20 mouse cellular contexts compared by ENCODE assay signal in the genomic region with DNA sequence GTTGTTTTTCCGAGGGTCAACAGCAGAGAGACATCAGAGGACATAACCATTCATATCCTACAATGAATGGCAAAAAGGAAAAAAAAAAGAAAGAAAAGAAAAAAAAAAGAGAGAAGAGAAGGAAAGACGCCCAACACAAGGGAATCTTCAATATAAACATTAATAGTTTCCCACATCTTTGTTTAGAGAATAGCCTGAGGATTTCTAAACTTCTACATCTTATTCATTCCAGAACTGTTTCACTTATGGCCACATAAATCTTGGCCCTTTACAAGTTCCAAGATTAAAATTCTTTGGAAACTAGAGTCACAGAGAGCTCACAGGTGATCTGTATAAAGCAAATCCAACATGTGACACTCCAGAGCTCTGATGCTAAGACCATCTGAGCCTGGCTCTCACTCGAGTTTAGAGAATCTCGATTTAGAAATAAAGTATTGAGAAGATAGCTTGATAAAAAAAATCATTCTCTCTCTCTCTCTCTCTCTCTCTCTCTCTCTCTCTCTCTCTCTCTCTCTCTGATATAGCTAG.
DNase-seq lines count a peak whose midpoint lies in the region; ATAC-seq and TF ChIP-seq lines count a peak whose summit lies in the region.
"Had no signal": no experiment of that assay in that cellular context is flagged by ENCODE, and none has a peak within 500 bp of the region (broad histone marks: within the 10 kb centered on the region; RNA-seq: fewer than 3 reads in every experiment).

No protein-coding gene starts in this region.

- H3K4me1 ChIP-seq in intestine, embryonic 14.5 days (replicated peaks; ENCODE audit: control insufficient read depth, insufficient read depth, low read length), result peaks cover 22% of the 10 kb centered on the region; the same call in 1 of the 2 replicates
- no peaks in the 10 kb centered on the region for H3K4me1 ChIP-seq in intestine, postnatal 0 days (replicated peaks; ENCODE audit: control insufficient read depth, insufficient read depth, low read length)
- 0 out of 2 replicates have a peak, but pooled peaks cover 3% of the 10 kb centered on the region for H3K4me1 ChIP-seq in lung, embryonic 14.5 days (ENCODE audit: insufficient read depth)
- peaks cover 22% of the 10 kb centered on the region for H3K4me1 ChIP-seq in neural tube, embryonic 13.5 days (replicated peaks)
- H3K4me1 ChIP-seq in stomach, embryonic 16.5 days (ENCODE audit: control insufficient read depth, insufficient read depth, low read length), result peaks cover 8% of the 10 kb centered on the region; the same call in 1 of the 2 replicates
- H3K4me1 ChIP-seq: embryonic facial prominence, embryonic 12.5 days; heart, embryonic 13.5 days had no signal

- ATAC-seq in intestine, embryonic 14.5 days (replicated peaks; ENCODE audit: low FRiP score, low TSS enrichment, low read depth), result 0 out of 2 replicates have a peak, but pooled peaks have one; percentile 32
- no peak for ATAC-seq in intestine, postnatal 0 days
- peak; percentile 54; the same call in 1 of the 2 replicates for ATAC-seq in lung, embryonic 14.5 days (ENCODE audit: insufficient read depth)
- ATAC-seq in neural tube, embryonic 13.5 days (ENCODE audit: low read depth), result no peak
- peak; percentile 69; the same call in 1 of the 2 replicates for ATAC-seq in stomach, embryonic 16.5 days (ENCODE audit: insufficient read depth, low FRiP score)
- ATAC-seq: CD4-positive, CD25-positive, alpha-beta regulatory T cell, adult 4 months had no signal

- TF ChIP-seq CTCF in intestine, postnatal 0 days (IDR thresholded peaks at IDR 0.05; ENCODE audit: low read depth), result no peak
- TF ChIP-seq CTCF in lung, embryonic 14.5 days (IDR thresholded peaks at IDR 0.05; ENCODE audit: low read depth), result no peak

- no peaks in the 10 kb centered on the region for H3K36me3 ChIP-seq in intestine, embryonic 14.5 days (ENCODE audit: control insufficient read depth, insufficient read depth, low read length)
- H3K36me3 ChIP-seq in intestine, postnatal 0 days (ENCODE audit: control insufficient read depth, insufficient read depth), result no peaks in the 10 kb centered on the region
- H3K36me3 ChIP-seq in lung, embryonic 14.5 days (ENCODE audit: insufficient read depth), result no peaks in the 10 kb centered on the region
- H3K36me3 ChIP-seq in neural tube, embryonic 13.5 days, result no peaks in the 10 kb centered on the region
- no peaks in the 10 kb centered on the region for H3K36me3 ChIP-seq in stomach, embryonic 16.5 days (ENCODE audit: control insufficient read depth, insufficient read depth, low read length)
- H3K36me3 ChIP-seq: embryonic facial prominence, embryonic 12.5 days; forebrain, embryonic 15.5 days; G1E; heart, embryonic 13.5 days had no signal

- no peak overlapping the region for H3K4me3 ChIP-seq in intestine, embryonic 14.5 days (ENCODE audit: low read depth, low read length)
- no peak overlapping the region for H3K4me3 ChIP-seq in intestine, postnatal 0 days (ENCODE audit: low read depth, low read length)
- H3K4me3 ChIP-seq in lung, embryonic 14.5 days (ENCODE audit: low read depth, low read length), result no peak overlapping the region
- no peak overlapping the region for H3K4me3 ChIP-seq in neural tube, embryonic 13.5 days
- no peak overlapping the region for H3K4me3 ChIP-seq in stomach, embryonic 16.5 days (replicated peaks; ENCODE audit: low read length)
- H3K4me3 ChIP-seq: embryonic facial prominence, embryonic 12.5 days; forebrain, embryonic 15.5 days; heart, embryonic 13.5 days had no signal

- H3K4me2 ChIP-seq in intestine, embryonic 14.5 days (ENCODE audit: low read length), result peak overlapping the region; percentile 20; the same call in 1 of the 2 replicates
- H3K4me2 ChIP-seq in intestine, postnatal 0 days (replicated peaks; ENCODE audit: low read depth), result no peak overlapping the region
- H3K4me2 ChIP-seq in lung, embryonic 14.5 days, result no peak overlapping the region
- H3K4me2 ChIP-seq in neural tube, embryonic 13.5 days, result no peak overlapping the region
- no peak overlapping the region for H3K4me2 ChIP-seq in stomach, embryonic 16.5 days (ENCODE audit: low read depth, low read length)
- H3K4me2 ChIP-seq: embryonic facial prominence, embryonic 12.5 days; forebrain, embryonic 15.5 days; heart, embryonic 13.5 days had no signal

- H3K27me3 ChIP-seq in intestine, embryonic 14.5 days (replicated peaks; ENCODE audit: control insufficient read depth, insufficient read depth, low read length), result no peaks in the 10 kb centered on the region
- no peaks in the 10 kb centered on the region for H3K27me3 ChIP-seq in intestine, postnatal 0 days (replicated peaks; ENCODE audit: control insufficient read depth, insufficient read depth, low read length)
- H3K27me3 ChIP-seq in lung, embryonic 14.5 days (ENCODE audit: insufficient read depth, low read length), result no peaks in the 10 kb centered on the region
- no peaks in the 10 kb centered on the region for H3K27me3 ChIP-seq in neural tube, embryonic 13.5 days
- no peaks in the 10 kb centered on the region for H3K27me3 ChIP-seq in stomach, embryonic 16.5 days (ENCODE audit: control insufficient read depth, insufficient read depth, low read length)
- H3K27me3 ChIP-seq: embryonic facial prominence, embryonic 12.5 days; forebrain, embryonic 15.5 days; heart, embryonic 13.5 days had no signal

- peak overlapping the region; percentile 88 for H3K27ac ChIP-seq in intestine, embryonic 14.5 days (ENCODE audit: low read depth)
- H3K27ac ChIP-seq in intestine, postnatal 0 days (ENCODE audit: low read depth, low read length), result no peak overlapping the region
- H3K27ac ChIP-seq in lung, embryonic 14.5 days (ENCODE audit: low read depth), result peak overlapping the region; percentile 78; the same call in 1 of the 2 replicates
- H3K27ac ChIP-seq in neural tube, embryonic 13.5 days (replicated peaks), result 0 out of 2 replicates have a peak overlapping the region, but pooled peaks have one; percentile 82
- peak overlapping the region; percentile 91 for H3K27ac ChIP-seq in stomach, embryonic 16.5 days (ENCODE audit: low read length)
- H3K27ac ChIP-seq: embryonic facial prominence, embryonic 12.5 days; forebrain, embryonic 15.5 days; heart, embryonic 13.5 days had no signal

- H3K9ac ChIP-seq in intestine, embryonic 14.5 days (ENCODE audit: low read length), result no peak overlapping the region
- H3K9ac ChIP-seq in intestine, postnatal 0 days (ENCODE audit: low read depth, low read length), result no peak overlapping the region
- H3K9ac ChIP-seq in lung, embryonic 14.5 days, result no peak overlapping the region
- no peak overlapping the region for H3K9ac ChIP-seq in neural tube, embryonic 13.5 days
- no peak overlapping the region for H3K9ac ChIP-seq in stomach, embryonic 16.5 days (ENCODE audit: low read length)
- H3K9ac ChIP-seq: embryonic facial prominence, embryonic 12.5 days; forebrain, embryonic 15.5 days; heart, embryonic 13.5 days had no signal

- 35% methylated on average over 4 of the region's 4 CpGs for WGBS in intestine, embryonic 14.5 days
- WGBS in intestine, postnatal 0 days, result 52% methylated on average over 4 of the region's 4 CpGs
- 35% methylated on average over 4 of the region's 4 CpGs for WGBS in lung, embryonic 14.5 days
- WGBS in neural tube, embryonic 13.5 days, result 76% methylated on average over 4 of the region's 4 CpGs
- WGBS in stomach, embryonic 16.5 days, result 39% methylated on average over 4 of the region's 4 CpGs

- no peaks in the 10 kb centered on the region for H3K9me3 ChIP-seq in intestine, embryonic 14.5 days (ENCODE audit: control insufficient read depth, low read length)
- H3K9me3 ChIP-seq in intestine, postnatal 0 days (ENCODE audit: control insufficient read depth), result no peaks in the 10 kb centered on the region
- no peaks in the 10 kb centered on the region for H3K9me3 ChIP-seq in lung, embryonic 14.5 days (ENCODE audit: low read depth, low read length)
- H3K9me3 ChIP-seq in neural tube, embryonic 13.5 days, result no peaks in the 10 kb centered on the region
- H3K9me3 ChIP-seq in stomach, embryonic 16.5 days (replicated peaks; ENCODE audit: control insufficient read depth, low read length), result no peaks in the 10 kb centered on the region
- H3K9me3 ChIP-seq: embryonic facial prominence, embryonic 12.5 days; forebrain, embryonic 15.5 days; G1E; heart, embryonic 13.5 days had no signal

- no peak for DNase-seq in intestine, embryonic 14.5 days (ENCODE audit: low spot score)
- peak; percentile 53 for DNase-seq in lung, embryonic 14.5 days
- DNase-seq in lung, postnatal 10 days, result no peak
- no peak for DNase-seq in neural tube, embryonic 10.5 days (ENCODE audit: extremely low spot score, low spot score)
- no peak for DNase-seq in embryo, embryonic 10 days (ENCODE audit: low spot score)
- DNase-seq: adrenal gland, adult 8-10 months; adrenal gland, postnatal 36 days; B cell, adult 2 months; cerebellum, adult 2 months; cerebellum, postnatal 14 days; gastrocnemius, postnatal 36 days; heart, postnatal 4 days had no signal

Comparison
In these comparisons a context has a peak if more than half of its experiments do, and no peak if none do; other contexts are left out.
1. ATAC-seq: peak in intestine, embryonic 14.5 days (single experiment), lung, embryonic 14.5 days (single experiment) and stomach, embryonic 16.5 days (single experiment); none in intestine, postnatal 0 days (single experiment) and neural tube, embryonic 13.5 days (single experiment).